Mouse (Mus musculus) liver, embryonic 14.5 days (tissue): ENCODE data around the gene Spef1.

Experiments used
- CTCF ChIP-seq: IDR thresholded peaks from 2 replicates; pipeline ENCODE4 v1.5.1; 2016; ENCODE audit warnings: antibody characterized with exemption, low read depth, control low read depth
- EP300 ChIP-seq: IDR thresholded peaks from 2 replicates; pipeline ENCODE4 v1.6.1; 2016; ENCODE audit warnings: antibody characterized with exemption, low read depth

- TF ChIP-seq EP300 (no peak), CTCF (no peak)
These were observed 8.2 kb downstream of the Spef1 start for GRCm38 (mm10) chr2:131178828-131179245.
